Mouse (Mus musculus): ENCODE measurements at regions not wholly inside any gene's neighbourhood (a gene's known extent, or its start where the extent isn't known, plus 50 kb on each side); places are given as distances from the start of the nearest gene placed in this dataset.

- Histone ChIP-seq H3K27me3 (no peaks in the 10 kb centered on the region), H3K4me1 (peaks cover 3% of the 10 kb centered on the region; the same call in 1 of the 2 replicates), H3K4me2 (no peak overlapping the region), H3K27ac (no peak overlapping the region), H3K9me3 (0 out of 2 replicates have a peak, but pooled peaks cover 5% of the 10 kb centered on the region), H3K4me3 (replicated peaks) (no peak overlapping the region), H3K36me3 (replicated peaks) (no peaks in the 10 kb centered on the region), H3K9ac (no peak overlapping the region)
- WGBS = 36% methylated on average over 3 of the region's 4 CpGs
- no peak for ATAC-seq (ENCODE audit: low FRiP score)
Observed at GRCm38 (mm10) chr12:25197757-25198156, 100.8 kb upstream of the Id2 start.

GRCm38 (mm10) chr12:25196022-25196421 lies 99.1 kb upstream of the Id2 start:
- H3K27me3 ChIP-seq = no peaks in the 10 kb centered on the region
- H3K9ac ChIP-seq = no peak overlapping the region
- H3K36me3 ChIP-seq (replicated peaks) = no peaks in the 10 kb centered on the region
- no peak overlapping the region for H3K27ac ChIP-seq
- no peak for ATAC-seq (ENCODE audit: low FRiP score)
- no peaks in the 10 kb centered on the region for H3K9me3 ChIP-seq
- peaks cover 3% of the 10 kb centered on the region; the same call in 1 of the 2 replicates for H3K4me1 ChIP-seq
- H3K4me2 ChIP-seq = no peak overlapping the region
- H3K4me3 ChIP-seq (replicated peaks) = no peak overlapping the region
- 98% methylated on average over 4 of the region's 4 CpGs for WGBS

- ATAC-seq (ENCODE audit: low FRiP score) = no peak
- H3K27ac ChIP-seq = no peak overlapping the region
- no peak overlapping the region for H3K4me2 ChIP-seq
- H3K9me3 ChIP-seq = no peaks in the 10 kb centered on the region
- no peaks in the 10 kb centered on the region for H3K36me3 ChIP-seq (replicated peaks)
- H3K9ac ChIP-seq = no peak overlapping the region
- H3K4me1 ChIP-seq = no peaks in the 10 kb centered on the region
- no peak overlapping the region for H3K4me3 ChIP-seq (replicated peaks)
- 92% methylated on average over 6 of the region's 6 CpGs for WGBS
- H3K27me3 ChIP-seq = no peaks in the 10 kb centered on the region
Observed at GRCm38 (mm10) chr12:25192216-25192615, 95.3 kb upstream of the Id2 start.

GRCm38 (mm10) chr12:25190360-25190759 lies 93.4 kb upstream of the Id2 start:
- H3K4me3 ChIP-seq (replicated peaks) = no peak overlapping the region

GRCm38 (mm10) chr12:25189174-25189761 lies 92.3 kb upstream of the Id2 start:
- H3K4me2 ChIP-seq = no peak overlapping the region
- no peak overlapping the region for H3K9ac ChIP-seq
- H3K27me3 ChIP-seq = no peaks in the 10 kb centered on the region
- no peaks in the 10 kb centered on the region for H3K36me3 ChIP-seq (replicated peaks)
- no peaks in the 10 kb centered on the region for H3K4me1 ChIP-seq
- WGBS = 78% methylated on average over 16 of the region's 16 CpGs
- ATAC-seq (ENCODE audit: low FRiP score) = no peak
- no peak overlapping the region for H3K27ac ChIP-seq
- H3K4me3 ChIP-seq (replicated peaks) = no peak overlapping the region
- no peaks in the 10 kb centered on the region for H3K9me3 ChIP-seq

More at GRCm38 (mm10) chr12:25190360-25190759, 93.4 kb upstream of the Id2 start:
- ATAC-seq (ENCODE audit: low FRiP score) = no peak
- Histone ChIP-seq H3K27me3 (no peaks in the 10 kb centered on the region), H3K9ac (no peak overlapping the region), H3K27ac (no peak overlapping the region), H3K4me1 (no peaks in the 10 kb centered on the region), H3K4me2 (no peak overlapping the region), H3K36me3 (replicated peaks) (no peaks in the 10 kb centered on the region), H3K9me3 (no peaks in the 10 kb centered on the region)
- 72% methylated on average over 6 of the region's 6 CpGs for WGBS

GRCm38 (mm10) chr12:25188556-25188955 lies 91.6 kb upstream of the Id2 start:
- ATAC-seq (ENCODE audit: low FRiP score) = no peak
- Histone ChIP-seq H3K36me3 (replicated peaks) (no peaks in the 10 kb centered on the region), H3K9ac (no peak overlapping the region), H3K27me3 (no peaks in the 10 kb centered on the region), H3K27ac (no peak overlapping the region), H3K4me1 (no peaks in the 10 kb centered on the region), H3K9me3 (no peaks in the 10 kb centered on the region), H3K4me3 (replicated peaks) (no peak overlapping the region), H3K4me2 (no peak overlapping the region)
- WGBS = 91% methylated on average over 3 of the region's 3 CpGs

- WGBS = 68% methylated on average over 3 of the region's 3 CpGs
- no peaks in the 10 kb centered on the region for H3K27me3 ChIP-seq
- no peaks in the 10 kb centered on the region for H3K36me3 ChIP-seq (replicated peaks)
- no peak overlapping the region for H3K27ac ChIP-seq
- ATAC-seq (ENCODE audit: low FRiP score) = no peak
- no peaks in the 10 kb centered on the region for H3K4me1 ChIP-seq
- no peaks in the 10 kb centered on the region for H3K9me3 ChIP-seq
- no peak overlapping the region for H3K9ac ChIP-seq
- H3K4me3 ChIP-seq (replicated peaks) = no peak overlapping the region
- H3K4me2 ChIP-seq = no peak overlapping the region
Observed at GRCm38 (mm10) chr12:25187216-25187615, 90.3 kb upstream of the Id2 start.

- ATAC-seq (ENCODE audit: low FRiP score) = no peak
- H3K36me3 ChIP-seq (replicated peaks) = no peaks in the 10 kb centered on the region
- H3K4me3 ChIP-seq (replicated peaks) = no peak overlapping the region
- H3K4me1 ChIP-seq = no peaks in the 10 kb centered on the region
- H3K27me3 ChIP-seq = no peaks in the 10 kb centered on the region
- no peak overlapping the region for H3K27ac ChIP-seq
- H3K9me3 ChIP-seq = peaks cover 5% of the 10 kb centered on the region; the same call in 1 of the 2 replicates
- no peak overlapping the region for H3K4me2 ChIP-seq
- H3K9ac ChIP-seq = no peak overlapping the region
- 88% methylated on average over 4 of the region's 4 CpGs for WGBS
Observed at GRCm38 (mm10) chr12:25182680-25183079, 85.7 kb upstream of the Id2 start.

- Histone ChIP-seq H3K9ac (no peak overlapping the region), H3K27ac (no peak overlapping the region), H3K27me3 (no peaks in the 10 kb centered on the region), H3K9me3 (peaks cover 5% of the 10 kb centered on the region; the same call in 1 of the 2 replicates), H3K36me3 (replicated peaks) (no peaks in the 10 kb centered on the region), H3K4me2 (no peak overlapping the region), H3K4me3 (replicated peaks) (no peak overlapping the region), H3K4me1 (no peaks in the 10 kb centered on the region)
- WGBS = 86% methylated on average over 8 of the region's 8 CpGs
- ATAC-seq (ENCODE audit: low FRiP score) = no peak
Observed at GRCm38 (mm10) chr12:25181317-25181716, 84.4 kb upstream of the Id2 start.

GRCm38 (mm10) chr12:25180861-25181260 lies 83.9 kb upstream of the Id2 start:
- Histone ChIP-seq H3K9me3 (peaks cover 5% of the 10 kb centered on the region; the same call in 1 of the 2 replicates), H3K27ac (no peak overlapping the region), H3K9ac (no peak overlapping the region), H3K4me3 (replicated peaks) (no peak overlapping the region), H3K27me3 (no peaks in the 10 kb centered on the region), H3K4me1 (no peaks in the 10 kb centered on the region), H3K36me3 (replicated peaks) (no peaks in the 10 kb centered on the region), H3K4me2 (no peak overlapping the region)
- 96% methylated on average over 1 of the region's 1 CpGs for WGBS
- no peak for ATAC-seq (ENCODE audit: low FRiP score)

- Histone ChIP-seq H3K4me1 (no peaks in the 10 kb centered on the region), H3K9ac (no peak overlapping the region), H3K4me2 (no peak overlapping the region), H3K9me3 (peaks cover 5% of the 10 kb centered on the region; the same call in 1 of the 2 replicates), H3K27ac (no peak overlapping the region), H3K27me3 (no peaks in the 10 kb centered on the region), H3K36me3 (replicated peaks) (no peaks in the 10 kb centered on the region), H3K4me3 (replicated peaks) (no peak overlapping the region)
- WGBS = 74% methylated on average over 3 of the region's 3 CpGs
- no peak for ATAC-seq (ENCODE audit: low FRiP score)
Observed at GRCm38 (mm10) chr12:25180289-25180688, 83.3 kb upstream of the Id2 start.

GRCm38 (mm10) chr12:25178491-25179115 lies 81.7 kb upstream of the Id2 start:
- Histone ChIP-seq H3K4me2 (no peak overlapping the region), H3K4me1 (no peaks in the 10 kb centered on the region), H3K36me3 (replicated peaks) (no peaks in the 10 kb centered on the region), H3K27ac (no peak overlapping the region), H3K9ac (no peak overlapping the region), H3K4me3 (replicated peaks) (no peak overlapping the region), H3K27me3 (no peaks in the 10 kb centered on the region), H3K9me3 (peaks cover 5% of the 10 kb centered on the region; the same call in 1 of the 2 replicates)
- ATAC-seq (ENCODE audit: low FRiP score) = no peak
- 88% methylated on average over 5 of the region's 5 CpGs for WGBS

- H3K4me1 ChIP-seq = 0 out of 2 replicates have a peak, but pooled peaks cover under 1% of the 10 kb centered on the region
- no peaks in the 10 kb centered on the region for H3K36me3 ChIP-seq (replicated peaks)
- no peaks in the 10 kb centered on the region for H3K27me3 ChIP-seq
- H3K9me3 ChIP-seq = peaks cover 5% of the 10 kb centered on the region; the same call in 1 of the 2 replicates
- no peak overlapping the region for H3K9ac ChIP-seq
- WGBS = 78% methylated on average over 3 of the region's 3 CpGs
- H3K27ac ChIP-seq = no peak overlapping the region
- no peak for ATAC-seq (ENCODE audit: low FRiP score)
- H3K4me2 ChIP-seq = no peak overlapping the region
- H3K4me3 ChIP-seq (replicated peaks) = no peak overlapping the region
Observed at GRCm38 (mm10) chr12:25177827-25178226, 80.9 kb upstream of the Id2 start.
